14 mouse cellular contexts compared by ENCODE assay signal in the genomic region with DNA sequence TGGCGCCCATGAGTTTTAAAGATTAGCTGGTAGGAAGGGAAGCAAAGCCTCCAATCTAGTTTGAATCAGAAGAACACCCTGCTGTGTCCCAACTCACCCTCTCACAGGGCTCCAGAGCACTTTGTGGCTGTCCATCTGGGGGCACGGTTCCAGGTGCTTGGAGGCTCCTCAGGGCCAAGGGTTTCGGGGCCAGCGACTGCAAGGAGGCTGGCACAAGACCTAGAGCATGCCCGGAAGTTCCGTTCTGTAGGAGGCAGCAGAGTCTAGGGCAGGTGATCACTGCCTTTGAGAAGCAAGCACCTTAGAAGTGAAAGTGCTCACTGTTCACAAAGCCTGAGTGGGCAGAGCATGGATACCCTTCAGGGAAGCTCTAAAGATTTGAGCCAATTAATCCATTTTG.
DNase-seq lines count a peak whose midpoint lies in the region; ATAC-seq and TF ChIP-seq lines count a peak whose summit lies in the region.
"Had no signal": no experiment of that assay in that cellular context is flagged by ENCODE, and none has a peak within 500 bp of the region (broad histone marks: within the 10 kb centered on the region; RNA-seq: fewer than 3 reads in every experiment).

No protein-coding gene starts in this region.

- no peak overlapping the region for H3K4me2 ChIP-seq in lung, embryonic 15.5 days
- H3K4me2 ChIP-seq in stomach, embryonic 15.5 days: no peak overlapping the region
- H3K4me2 ChIP-seq: hindbrain, embryonic 12.5 days; liver, embryonic 13.5 days; midbrain, embryonic 12.5 days had no signal

- ATAC-seq in lung, embryonic 15.5 days (ENCODE audit: borderline replicate concordance, extremely low read depth, low FRiP score, low TSS enrichment): no peak
- no peak for ATAC-seq in stomach, embryonic 15.5 days (ENCODE audit: insufficient read depth, low FRiP score, low read depth)

- H3K27me3 ChIP-seq in lung, embryonic 15.5 days: no peaks in the 10 kb centered on the region
- H3K27me3 ChIP-seq in stomach, embryonic 15.5 days (replicated peaks): no peaks in the 10 kb centered on the region
- no peaks in the 10 kb centered on the region for H3K27me3 ChIP-seq in thymus, adult 2 months (ENCODE audit: control insufficient read depth, insufficient read depth, low read length)
- H3K27me3 ChIP-seq: hindbrain, embryonic 12.5 days; liver, embryonic 13.5 days; midbrain, embryonic 12.5 days had no signal

- H3K4me3 ChIP-seq in gastrocnemius, adult 2 months: peak overlapping the region; percentile 23
- no peak overlapping the region for H3K4me3 ChIP-seq in layer of hippocampus, adult 2 months
- no peak overlapping the region for H3K4me3 ChIP-seq in lung, embryonic 15.5 days
- no peak overlapping the region for H3K4me3 ChIP-seq in stomach, embryonic 15.5 days (replicated peaks)
- H3K4me3 ChIP-seq in thymus, adult 2 months (ENCODE audit: control insufficient read depth, insufficient read depth, low read length): no peak overlapping the region
- H3K4me3 ChIP-seq: forebrain, embryonic 10.5 days; hindbrain, embryonic 12.5 days; liver, embryonic 13.5 days; midbrain, embryonic 12.5 days had no signal

- H3K9ac ChIP-seq in lung, embryonic 15.5 days: no peak overlapping the region
- H3K9ac ChIP-seq in stomach, embryonic 15.5 days: no peak overlapping the region
- H3K9ac ChIP-seq: hindbrain, embryonic 12.5 days; liver, embryonic 13.5 days; midbrain, embryonic 12.5 days had no signal

- H3K4me1 ChIP-seq in lung, embryonic 15.5 days: peaks cover 35% of the 10 kb centered on the region
- H3K4me1 ChIP-seq in stomach, embryonic 15.5 days: 0 out of 2 replicates have a peak, but pooled peaks cover 3% of the 10 kb centered on the region
- 0 out of 2 replicates have a peak, but pooled peaks cover 3% of the 10 kb centered on the region for H3K4me1 ChIP-seq in thymus, adult 2 months (replicated peaks; ENCODE audit: control insufficient read depth, insufficient read depth, low read length)
- H3K4me1 ChIP-seq: forebrain, embryonic 10.5 days; hindbrain, embryonic 12.5 days; liver, embryonic 13.5 days; midbrain, embryonic 12.5 days had no signal

- TF ChIP-seq CTCF in gastrocnemius, adult 2 months (IDR thresholded peaks at IDR 0.05): peak; percentile 17; the same call in 1 of the 2 replicates
- TF ChIP-seq CTCF in layer of hippocampus, adult 2 months (conservative IDR thresholded peaks at IDR 0.05): peak; percentile 22
- no peak for TF ChIP-seq CTCF in thymus, adult 2 months (IDR thresholded peaks at IDR 0.05; ENCODE audit: borderline replicate concordance, control insufficient read depth, extremely low read depth, insufficient read depth, low read length, poor library complexity)

- H3K27ac ChIP-seq in gastrocnemius, adult 2 months: peak overlapping the region; percentile 75
- peak overlapping the region; percentile 10; the same call in 1 of the 2 replicates for H3K27ac ChIP-seq in layer of hippocampus, adult 2 months
- peak overlapping the region; percentile 77 for H3K27ac ChIP-seq in lung, embryonic 15.5 days
- H3K27ac ChIP-seq in stomach, embryonic 15.5 days: peak overlapping the region; percentile 38; the same call in 1 of the 2 replicates
- no peak overlapping the region for H3K27ac ChIP-seq in thymus, adult 2 months (ENCODE audit: control insufficient read depth, insufficient read depth, low read length)
- H3K27ac ChIP-seq: forebrain, embryonic 10.5 days; hindbrain, embryonic 12.5 days; liver, embryonic 13.5 days; midbrain, embryonic 12.5 days had no signal

- intact Hi-C loops in gastrocnemius, adult 2 months (cut with DNase I): loop anchor here (5.0 kb wide), 1 partner anchor 182 kb away; no protein-coding TSS in a partner anchor

- 87% methylated on average over 6 of the region's 6 CpGs for WGBS in lung, embryonic 15.5 days
- 84% methylated on average over 6 of the region's 6 CpGs for WGBS in stomach, embryonic 15.5 days
- 91% methylated on average over 6 of the region's 6 CpGs for WGBS in thymus, adult 2 months

- peak; percentile 60 for DNase-seq in gastrocnemius, adult 2 months
- no peak for DNase-seq in gastrocnemius, postnatal 10 days
- no peak for DNase-seq in layer of hippocampus, adult 2 months (ENCODE audit: low spot score in 2 of 2)
- no peak for DNase-seq in layer of hippocampus, postnatal 25 days (ENCODE audit: extremely low spot score in 1 of 2, low spot score in 1 of 2)
- DNase-seq in thymus, adult 2 months: no peak
- no peak for DNase-seq in thymus, postnatal 14 days
- DNase-seq: cerebellum, adult 9-10 months; liver, embryonic 13.5 days; right cerebral cortex, postnatal 4 days had no signal

- no peaks in the 10 kb centered on the region for H3K36me3 ChIP-seq in lung, embryonic 15.5 days
- H3K36me3 ChIP-seq in stomach, embryonic 15.5 days: no peaks in the 10 kb centered on the region
- no peaks in the 10 kb centered on the region for H3K36me3 ChIP-seq in thymus, adult 2 months (ENCODE audit: control insufficient read depth, insufficient read depth, low read length)
- H3K36me3 ChIP-seq: forebrain, embryonic 10.5 days; hindbrain, embryonic 12.5 days; liver, embryonic 13.5 days; midbrain, embryonic 12.5 days had no signal

- H3K9me3 ChIP-seq in lung, embryonic 15.5 days: no peaks in the 10 kb centered on the region
- H3K9me3 ChIP-seq in stomach, embryonic 15.5 days: no peaks in the 10 kb centered on the region
- H3K9me3 ChIP-seq: forebrain, embryonic 10.5 days; hindbrain, embryonic 12.5 days; liver, embryonic 13.5 days; midbrain, embryonic 12.5 days had no signal

- TF ChIP-seq POLR2A in thymus, adult 2 months (IDR thresholded peaks at IDR 0.05; ENCODE audit: control insufficient read depth, extremely low read depth, insufficient read depth, low read length, poor library complexity): no peak
